Mouse (Mus musculus) olfactory bulb, adult 2 months (tissue): ENCODE results near the gene Bola1. TPM values are rescaled to one million over a fixed set of nuclear protein-coding genes. Genes with fewer than 3 reads are reported as not detected.
"Not testable (repeated sequence)": the region's sequence is repeated elsewhere in the genome, so short reads cannot be mapped to it uniquely, and the experiment has no call there.

Experiments
- H3K27ac ChIP-seq: fragments of 200-500 bp; 2 replicates; pipeline ENCODE4 v1.5.1; 2012; ENCODE audit warnings: low read depth, low read length; ENCODE audit not compliant: insufficient read depth
- H3K4me1 ChIP-seq: fragments of 200-500 bp; 2 replicates; pipeline ENCODE4 v1.6.1; 2012; ENCODE audit warnings: low read length; ENCODE audit not compliant: control insufficient read depth, insufficient read depth
- H3K4me3 ChIP-seq: fragments of 200-500 bp; 2 replicates; pipeline ENCODE4 v1.5.1; 2012; ENCODE audit warnings: mild to moderate bottlenecking, low read depth, low read length, moderate library complexity; ENCODE audit not compliant: insufficient read depth
- CTCF ChIP-seq: fragments of 200-500 bp; IDR thresholded peaks from 2 replicates; pipeline ENCODE4 v1.5.1; 2012; ENCODE audit warnings: low read depth, mild to moderate bottlenecking, low read length, moderate library complexity; ENCODE audit not compliant: insufficient read depth
- POLR2A ChIP-seq: fragments of 200-500 bp; IDR thresholded peaks from 2 replicates; pipeline ENCODE4 v1.6.1; 2012; ENCODE audit warnings: mild to moderate bottlenecking, low read depth, low read length, moderate library complexity; ENCODE audit not compliant: insufficient read depth
- WGBS: fragments of 180-500 bp; shearing (Covaris S2); methylation state at CpG from one replicate; pipeline ENCODE4 v1.1.7; 2018; 5-methylcytosine and 5-hydroxymethylcytosine counted together
- polyA plus RNA-seq: library from polyadenylated mRNA; stranded (reverse); fragments of >200 nt; gene quantifications from 2 replicates; pipeline ENCODE4 v1.2.4, GENCODE M21; 2012; ENCODE audit warnings: low replicate concordance; ENCODE audit not compliant: missing spikeins, insufficient read depth, insufficient read length

The Bola1 gene
- polyA plus RNA-seq, 1 experiment, result not detected

- Histone ChIP-seq H3K27ac (no peak overlapping the region), H3K4me1 (peaks cover 2% of the 10 kb centered on the region; the same call in 1 of the 2 replicates), H3K4me3 (no peak overlapping the region)
- TF ChIP-seq POLR2A (no peak), CTCF (no peak)
- 57% methylated on average over 6 of the region's 6 CpGs for WGBS
Observed at GRCm38 (mm10) chr3:96248141-96249033, 28.9 kb upstream of the Bola1 start.

- 40% methylated on average over 11 of the region's 11 CpGs for WGBS
- TF ChIP-seq CTCF, result no peak
- TF ChIP-seq POLR2A, result no peak
- Histone ChIP-seq H3K4me3 (no peak overlapping the region; the same call in 1 of the 2 replicates), H3K27ac (no peak overlapping the region), H3K4me1 (peaks cover 2% of the 10 kb centered on the region; the same call in 1 of the 2 replicates)
Observed at GRCm38 (mm10) chr3:96247356-96248140, 28.0 kb upstream of the Bola1 start.

- not testable (repeated sequence) for H3K4me1 ChIP-seq, H3K27ac ChIP-seq
- 0% methylated on average over 6 of the region's 47 CpGs for WGBS
Observed at GRCm38 (mm10) chr3:96246427-96246856, 26.9 kb upstream of the Bola1 start, which contains the start of gene Hist2h3c1. Gene Hist2h3c1, plus strand, starts transcription at chr3:96246685.

GRCm38 (mm10) chr3:96246018-96246417, 26.5 kb upstream of the Bola1 start:
- 0% methylated on average over 11 of the region's 21 CpGs for WGBS
- H3K4me3 ChIP-seq, result peak overlapping the region; percentile 52
- not testable (repeated sequence) for H3K27ac ChIP-seq, H3K4me1 ChIP-seq

More at GRCm38 (mm10) chr3:96246427-96246856, 26.9 kb upstream of the Bola1 start, which contains the start of gene Hist2h3c1:
- peak within 1 kb of the TSS; percentile 52 for H3K4me3 ChIP-seq

GRCm38 (mm10) chr3:96245003-96245886, 25.7 kb upstream of the Bola1 start, which contains the start of gene Hist2h2aa1:
Gene Hist2h2aa1, plus strand, starts transcription at chr3:96245497.
- H3K4me1 ChIP-seq, result not testable (repeated sequence)
- Histone ChIP-seq H3K27ac (peak within 1 kb of the TSS; percentile 95), H3K4me3 (peak within 1 kb of the TSS; percentile 66)
- WGBS, result under 1% methylated on average over 35 of the region's 88 CpGs

GRCm38 (mm10) chr3:96243921-96244572, 24.5 kb upstream of the Bola1 start:
- Histone ChIP-seq H3K4me3 (no peak overlapping the region), H3K4me1 (peaks cover 2% of the 10 kb centered on the region; the same call in 1 of the 2 replicates), H3K27ac (peak overlapping the region; percentile 59)
- WGBS, result 79% methylated on average over 7 of the region's 7 CpGs
- TF ChIP-seq CTCF (no peak), POLR2A (no peak)

GRCm38 (mm10) chr3:96240799-96241197, 21.3 kb upstream of the Bola1 start:
- 0 out of 2 replicates have a peak overlapping the region, but pooled peaks have one; percentile 58 for H3K27ac ChIP-seq
- TF ChIP-seq CTCF (no peak), POLR2A (no peak)
- peaks cover 4% of the 10 kb centered on the region; the same call in 1 of the 2 replicates for H3K4me1 ChIP-seq
- no peak overlapping the region for H3K4me3 ChIP-seq
- WGBS, result 54% methylated on average over 9 of the region's 9 CpGs
